Mouse (Mus musculus) left cerebral cortex, postnatal 25 days (tissue): ENCODE results near the gene Rab8b. TPM values are rescaled to one million over a fixed set of nuclear protein-coding genes. Genes with fewer than 3 reads are reported as not detected.
A peak's percentile ranks its signal among the peaks of the same experiment; 100 is the strongest.
"Not testable (repeated sequence)": the region's sequence is repeated elsewhere in the genome, so short reads cannot be mapped to it uniquely, and the experiment has no call there.

Source experiments
- DNase-seq, 2 experiments: peaks; one replicate each; pipeline ENCODE4 v3.0.0; 2022; ENCODE audit warnings: low spot score in 2 of 2, mixed read lengths in 1 of 2
- intact Hi-C: fragments of 180-260 bp; cut with DNase I; formaldehyde crosslinking; loops from one replicate; pipeline ENCODE4 v1.15.1; 2025
- total RNA-seq, 2 experiments: library from RNA; stranded (reverse); gene quantifications; 2 replicates each; pipeline ENCODE4 v1.2.3; 2021

Rab8b gene
- total RNA-seq, 2 experiments from 2014 or later = 27.2 to 31.0 TPM

DNA sequence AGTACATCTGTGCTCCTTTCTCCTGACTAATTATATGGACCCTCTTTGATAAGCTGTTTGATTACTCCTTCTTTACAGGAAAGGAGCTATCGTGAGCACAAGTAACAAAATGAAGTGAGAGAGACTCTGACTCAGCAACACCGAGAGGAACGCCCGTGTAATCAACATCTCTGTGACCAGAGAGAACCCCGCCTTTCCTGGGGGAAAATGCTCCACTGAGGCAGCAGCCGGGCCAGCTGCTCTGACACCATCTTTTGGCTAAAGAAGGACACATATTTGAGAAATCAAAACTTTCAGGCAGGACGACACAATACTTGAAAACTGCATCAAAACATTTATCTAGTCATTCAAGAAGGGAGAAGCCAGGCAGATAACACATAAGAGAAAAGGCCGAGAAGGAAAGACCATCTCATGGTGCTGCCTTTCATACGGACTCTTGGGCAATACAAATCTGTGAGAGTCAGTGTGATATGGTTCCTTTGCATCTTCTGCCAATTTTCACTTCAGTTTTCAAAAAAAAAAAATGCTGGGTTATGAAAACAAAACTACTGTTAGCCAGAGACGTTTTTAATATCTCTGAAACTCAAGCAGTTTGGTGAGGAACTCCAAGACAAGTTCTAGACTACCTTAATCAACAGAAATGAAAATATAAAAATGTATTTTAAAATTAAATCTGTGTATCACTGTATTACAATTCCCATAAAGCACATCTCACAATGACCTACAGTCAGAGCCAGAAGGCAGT lies 24.3 kb downstream of the Rab8b start:
- DNase-seq = no peak
- intact Hi-C loops = no loop called here

DNA sequence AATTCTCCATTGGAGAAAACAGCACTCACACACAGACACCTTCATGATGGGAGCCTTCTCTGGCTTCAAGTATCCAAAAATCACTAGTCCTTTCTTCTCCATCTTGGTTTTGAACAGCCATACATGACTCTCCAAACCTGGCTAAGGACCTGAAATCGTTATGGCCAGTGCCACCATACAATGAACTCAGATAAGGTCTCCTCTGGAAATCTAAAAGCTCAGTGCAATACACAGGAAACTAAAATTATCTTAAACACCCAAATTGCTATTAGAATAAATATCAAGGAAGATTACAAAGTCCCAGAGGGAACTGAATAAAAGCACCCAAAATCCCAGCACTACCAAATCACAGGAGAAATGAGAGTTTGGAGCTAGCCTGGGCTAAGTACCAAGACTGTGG lies 25.1 kb downstream of the Rab8b start:
- intact Hi-C loops = no loop called here
- no peak for DNase-seq

DNA sequence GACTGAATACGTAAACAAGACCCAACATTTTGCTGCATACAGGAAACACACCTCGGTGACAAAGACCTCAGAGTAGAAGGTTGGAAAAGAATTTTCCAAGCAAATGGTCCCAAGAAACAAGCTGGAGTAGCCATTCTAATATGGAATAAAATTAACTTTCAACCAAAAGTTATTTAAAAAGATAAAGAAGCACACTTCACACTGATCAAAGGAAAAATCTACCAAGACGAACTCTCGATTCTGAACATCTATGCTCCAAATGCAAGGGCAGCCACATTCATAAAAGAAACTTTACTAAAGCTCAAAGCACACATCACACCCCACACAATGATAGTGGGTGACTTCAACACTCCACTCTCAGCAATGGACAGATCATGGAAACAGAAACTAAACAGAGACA lies 27.0 kb downstream of the Rab8b start:
- DNase-seq, intact Hi-C loops: not testable (repeated sequence)

DNA sequence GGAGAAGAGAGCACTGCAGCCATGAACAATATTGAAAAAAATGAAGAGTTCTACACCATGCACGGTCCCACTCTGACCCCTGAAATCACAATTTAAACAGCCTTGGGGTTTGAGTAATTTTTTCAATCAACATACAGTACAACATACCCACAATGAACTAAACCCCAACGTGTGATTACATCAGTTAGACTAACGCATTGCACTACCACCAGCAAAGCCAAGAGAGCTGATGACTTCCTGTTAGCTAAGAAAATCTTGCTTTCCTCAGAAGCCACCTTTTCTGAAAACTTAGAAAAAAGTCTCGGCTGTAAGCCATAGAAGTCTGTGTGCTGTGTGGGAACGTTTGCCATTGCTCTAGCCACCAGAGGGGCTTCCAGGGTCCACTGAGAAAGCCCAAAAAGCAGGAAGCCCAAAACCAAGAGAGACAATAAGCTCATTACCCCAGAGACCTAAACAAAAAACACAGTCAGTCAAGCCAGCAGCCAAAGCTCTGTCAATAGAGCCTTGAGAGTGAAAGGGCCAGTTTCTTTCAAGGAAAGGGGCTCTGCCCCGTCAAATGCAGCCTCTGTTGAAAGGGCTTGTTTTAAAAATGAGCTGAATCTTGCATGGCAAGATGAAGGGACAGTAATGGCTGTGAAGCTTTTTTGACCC lies 31.4 kb downstream of the Rab8b start:
- no peak for DNase-seq
- intact Hi-C loops = no loop called here

DNA sequence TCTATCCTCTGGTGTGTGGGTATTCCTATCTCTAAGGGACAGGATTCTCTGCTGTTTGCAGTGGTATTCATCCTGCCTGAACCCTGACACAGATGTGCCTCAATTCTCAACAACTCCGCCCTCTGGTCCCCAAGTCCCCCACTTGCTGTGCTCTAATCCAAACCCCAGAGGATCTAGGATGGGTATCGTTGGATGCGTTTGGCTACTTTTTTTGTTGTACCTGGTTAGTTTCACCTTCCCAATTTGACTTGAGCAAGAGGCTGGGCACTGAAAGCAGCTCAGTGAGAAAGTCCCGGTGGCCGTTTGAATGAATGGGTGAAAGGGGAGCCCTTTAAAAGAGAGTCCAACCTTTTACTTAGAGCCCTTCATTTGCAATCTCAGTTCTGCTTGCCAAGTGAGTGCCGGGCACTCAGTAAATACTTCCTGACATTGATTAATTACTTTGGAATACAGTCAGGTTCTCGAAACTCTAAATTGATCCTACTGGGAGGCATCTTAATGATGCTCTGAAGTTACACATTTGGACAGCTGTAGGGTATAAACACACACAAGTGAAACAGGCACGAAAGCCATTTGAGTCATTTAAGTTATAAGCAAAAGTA lies 32.1 kb downstream of the Rab8b start:
- intact Hi-C loops = no loop called here
- no peak for DNase-seq

DNA sequence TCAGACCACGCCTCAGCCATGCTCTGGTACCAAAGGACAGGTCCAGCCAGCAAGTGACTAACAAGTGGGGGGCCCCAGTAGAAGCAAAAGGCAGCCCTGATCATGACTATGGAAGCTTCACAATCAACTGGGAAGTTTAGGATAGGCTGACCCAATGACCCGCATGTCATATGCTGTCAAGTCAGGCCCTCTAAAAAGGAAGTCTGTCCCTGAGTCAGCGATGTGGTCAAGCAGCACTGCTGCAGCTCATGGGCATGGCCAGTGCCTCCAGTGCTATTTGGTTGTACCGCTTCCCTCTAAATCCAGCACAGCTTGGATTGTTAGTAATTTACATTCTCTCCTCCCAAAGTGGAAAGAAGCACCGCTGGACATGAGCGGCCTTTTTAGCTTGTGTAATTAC lies 32.7 kb downstream of the Rab8b start:
- peak in 1 of 2 experiments; percentile 31 for DNase-seq
- intact Hi-C loops = no loop called here

DNA sequence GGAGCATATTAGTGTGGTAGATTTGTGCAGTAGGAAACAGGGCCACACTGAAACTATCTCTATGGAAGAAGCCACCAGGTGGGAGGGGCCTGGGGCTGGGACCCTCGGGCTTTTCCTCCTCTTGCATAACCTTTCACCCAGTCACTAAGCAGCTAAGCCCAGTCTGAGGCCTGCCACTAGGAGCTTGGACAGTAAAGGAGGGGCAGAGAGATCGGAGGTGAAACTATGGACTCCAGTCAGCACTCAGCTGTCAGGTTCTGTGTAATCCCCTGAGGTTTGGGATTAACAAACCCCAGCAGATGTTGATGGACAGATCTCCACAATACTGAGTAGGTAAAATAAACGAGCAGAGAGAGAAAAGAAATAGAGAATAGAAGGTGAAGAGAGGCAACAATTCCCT lies 33.1 kb downstream of the Rab8b start:
- intact Hi-C loops = no loop called here
- no peak for DNase-seq

DNA sequence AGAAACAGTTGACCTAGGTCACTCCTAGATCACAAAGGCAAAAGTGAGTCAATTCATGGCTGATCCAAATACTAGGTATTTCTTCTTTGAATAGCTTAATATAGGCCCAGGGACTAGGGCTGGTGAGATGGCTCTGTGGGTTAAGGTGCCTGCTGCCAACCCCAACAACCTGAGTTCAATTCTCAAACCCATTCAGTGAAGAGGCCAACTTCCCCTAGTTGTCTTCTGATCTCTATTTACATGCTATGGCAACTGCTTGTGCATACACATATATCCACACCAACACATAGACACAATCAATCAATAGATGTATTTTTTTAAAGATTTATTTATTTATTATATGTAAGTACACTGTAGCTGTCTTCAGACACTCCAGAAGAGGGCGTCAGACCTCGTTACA lies 34.9 kb downstream of the Rab8b start:
- no peak for DNase-seq
- intact Hi-C loops = no loop called here

DNA sequence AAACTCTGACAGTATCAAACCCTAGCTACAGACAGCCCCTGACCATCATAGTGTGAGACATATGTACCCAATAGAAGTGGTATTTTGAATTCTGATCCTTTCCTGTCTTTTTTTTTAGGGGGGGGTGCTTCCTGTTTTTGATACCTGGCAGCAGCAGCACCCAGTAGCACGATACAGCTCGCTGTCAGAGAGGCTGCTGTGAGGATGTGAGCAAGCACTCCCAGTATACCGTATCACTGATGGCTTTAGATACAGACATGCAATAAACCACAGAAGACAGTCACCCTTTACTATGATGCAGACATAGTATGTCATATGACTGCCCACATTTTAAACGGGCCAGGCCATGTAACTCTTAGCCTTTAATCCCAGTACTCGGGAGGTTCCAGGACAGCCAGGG lies 36.0 kb downstream of the Rab8b start:
- no peak for DNase-seq
- intact Hi-C loops = no loop called here

DNA sequence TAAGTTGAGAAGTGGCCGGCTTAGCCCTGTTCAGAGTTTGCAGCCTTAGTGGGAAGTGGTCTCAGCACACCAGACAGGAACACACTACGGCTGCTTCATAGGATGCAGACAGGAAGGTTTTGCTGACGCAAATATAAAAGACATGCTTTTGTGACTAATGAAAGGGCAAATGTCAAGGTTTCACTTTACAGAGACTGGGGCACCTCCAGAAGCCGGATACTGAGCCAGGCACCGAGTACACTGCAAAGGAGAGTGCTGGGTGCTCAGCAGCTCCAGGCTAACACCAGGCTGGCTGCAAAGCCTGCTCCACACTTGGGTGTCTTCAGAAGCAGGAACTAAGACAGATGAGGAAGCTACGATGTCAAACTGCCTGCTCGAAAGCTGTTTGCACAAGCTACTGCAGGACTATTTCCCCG lies 37.1 kb downstream of the Rab8b start:
- intact Hi-C loops = no loop called here
- no peak for DNase-seq

DNA sequence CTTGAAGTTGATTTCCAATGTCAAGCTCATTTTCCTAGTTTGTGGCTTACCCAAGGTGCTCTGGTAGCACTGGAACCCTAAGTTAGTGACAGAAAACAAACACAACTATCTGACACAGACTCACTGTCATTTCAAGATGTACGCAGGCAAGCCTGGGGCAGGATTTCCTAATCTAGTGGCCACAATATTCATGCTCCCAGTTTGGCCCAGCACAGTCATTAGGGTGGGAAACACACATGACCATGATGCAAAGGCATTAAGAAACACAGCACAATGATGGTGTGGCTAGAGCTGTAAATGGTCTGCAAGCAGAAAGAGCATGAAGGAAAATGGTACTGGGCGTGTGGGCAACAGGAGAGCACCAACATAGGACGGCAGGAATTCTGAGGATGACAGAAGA lies 37.6 kb downstream of the Rab8b start:
- no peak for DNase-seq
- intact Hi-C loops = no loop called here

DNA sequence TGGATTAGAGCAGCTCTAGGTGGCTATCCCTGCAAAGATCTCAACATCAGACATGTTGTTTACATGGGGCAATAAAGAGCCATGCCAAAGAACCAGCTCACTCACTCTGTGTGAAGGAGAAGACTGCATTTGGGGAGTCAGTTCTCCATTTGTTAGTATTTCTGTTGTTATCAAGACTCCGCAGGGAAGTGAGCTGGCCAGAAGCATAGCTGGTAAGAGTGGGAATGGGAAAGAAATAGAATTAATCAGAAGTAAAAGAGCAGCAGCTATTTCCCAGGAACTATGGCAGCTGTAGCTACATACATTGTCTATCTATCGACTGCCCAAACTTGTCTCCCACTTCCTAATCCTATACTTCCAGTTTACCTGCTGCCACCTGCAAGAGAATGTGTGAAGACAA lies 38.7 kb downstream of the Rab8b start:
- intact Hi-C loops = no loop called here
- no peak for DNase-seq

DNA sequence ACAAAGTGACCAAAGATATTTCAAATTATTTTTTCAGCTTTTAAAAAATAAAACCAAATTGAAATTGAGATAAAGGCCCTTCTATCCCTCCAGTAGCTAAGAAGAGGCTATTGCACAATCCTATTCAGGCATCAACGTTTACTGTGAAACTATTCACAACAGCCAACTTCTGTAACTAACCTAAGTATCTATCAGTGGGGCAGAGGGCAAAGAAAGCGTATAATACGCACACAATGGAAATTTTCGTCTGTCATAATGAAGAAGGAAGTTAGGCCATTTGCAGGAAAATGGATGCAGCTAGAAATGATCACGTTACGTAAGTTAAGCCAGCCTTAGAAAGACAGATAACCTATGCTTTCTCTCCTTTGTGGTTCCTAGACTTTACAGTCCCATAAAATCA lies 40.0 kb downstream of the Rab8b start:
- DNase-seq = no peak
- intact Hi-C loops = loop anchor here (5.0 kb wide), 1 partner anchor 38 kb away; the partner anchor contains the start of gene Rab8b

DNA sequence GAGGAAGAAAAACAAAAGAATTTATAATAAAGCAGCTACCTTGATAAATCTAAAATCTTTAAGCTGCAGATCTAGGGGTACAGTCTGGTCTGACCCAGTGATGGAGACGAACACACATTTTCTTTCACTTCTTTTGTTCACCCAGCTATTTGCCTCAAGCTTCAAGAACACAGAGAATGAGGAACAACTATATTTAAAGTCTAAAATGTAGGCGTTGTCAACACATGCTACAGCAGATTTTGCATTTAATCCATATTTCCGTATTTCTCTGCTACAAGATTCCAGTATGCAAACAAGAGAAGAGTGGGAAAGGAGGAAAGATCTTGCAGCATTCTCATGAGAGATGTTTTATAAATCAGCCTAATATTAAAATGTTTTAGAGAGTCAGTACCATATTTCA lies 40.6 kb downstream of the Rab8b start:
- intact Hi-C loops = loop anchor here (5.0 kb wide), 1 partner anchor 38 kb away; the partner anchor contains the start of gene Rab8b
- DNase-seq = peak in 1 of 2 experiments; percentile 55

DNA sequence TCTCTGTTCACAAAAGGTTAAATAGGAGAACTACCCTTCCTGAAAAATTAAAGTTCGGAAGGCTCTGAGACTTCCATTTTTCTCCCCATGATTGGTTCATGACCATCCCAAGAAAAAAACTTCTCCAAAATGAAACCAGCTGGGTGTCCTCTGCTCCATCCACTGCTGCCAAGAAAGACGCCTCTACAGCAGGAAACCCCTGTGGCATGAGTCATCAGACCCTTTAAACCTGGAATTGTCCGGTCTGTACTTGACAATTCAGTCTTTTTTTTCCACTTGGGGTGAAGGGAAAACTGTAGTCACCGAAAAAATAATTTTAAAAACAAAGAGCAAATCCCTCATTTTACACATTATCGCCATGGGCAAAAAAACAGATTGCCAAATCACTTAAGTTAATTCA lies 42.9 kb downstream of the Rab8b start:
- intact Hi-C loops = loop anchor here (5.0 kb wide), 1 partner anchor 41 kb away; the partner anchor contains the start of gene Rab8b
- DNase-seq = no peak

DNA sequence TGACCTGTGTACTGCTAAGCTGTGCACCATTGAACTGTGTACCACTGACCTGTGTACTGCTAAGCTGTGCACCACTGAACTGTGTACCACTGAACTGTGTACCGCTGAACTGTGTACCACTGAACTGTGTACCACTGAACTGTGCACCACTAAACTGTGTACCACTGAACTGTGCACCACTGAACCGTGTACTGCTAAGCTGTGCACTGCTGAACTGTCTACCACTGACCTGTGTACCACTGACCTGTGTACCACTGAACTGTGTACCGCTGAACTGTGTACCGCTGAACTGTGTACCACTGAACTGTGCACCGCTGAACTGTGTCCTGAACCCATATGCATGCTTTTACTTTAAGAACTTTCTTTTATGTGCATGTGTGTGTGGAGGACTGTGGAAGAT lies 45.2 kb downstream of the Rab8b start:
- intact Hi-C loops = no loop called here

DNA sequence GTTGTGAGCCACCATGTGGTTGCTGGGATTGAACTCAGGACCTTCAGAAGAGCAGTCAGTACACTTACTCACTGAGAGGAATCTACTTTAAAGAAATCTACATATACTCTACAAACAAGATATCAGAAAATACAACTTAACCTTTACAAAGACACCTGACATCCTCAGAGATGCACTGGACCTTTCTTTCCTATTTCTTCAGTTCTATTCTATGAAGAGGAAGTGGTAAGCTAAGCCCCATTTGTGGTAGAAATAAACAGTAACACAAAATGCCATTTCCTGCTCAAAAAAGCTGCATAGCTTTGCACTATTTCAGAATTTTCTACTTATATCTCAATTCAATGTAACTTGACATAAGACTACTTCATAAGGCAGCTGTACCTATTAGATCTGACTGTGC lies 46.0 kb downstream of the Rab8b start:
- DNase-seq = no peak
- intact Hi-C loops = no loop called here

More for the DNA sequence above, 45.2 kb downstream of the Rab8b start:
- no peak for DNase-seq

DNA sequence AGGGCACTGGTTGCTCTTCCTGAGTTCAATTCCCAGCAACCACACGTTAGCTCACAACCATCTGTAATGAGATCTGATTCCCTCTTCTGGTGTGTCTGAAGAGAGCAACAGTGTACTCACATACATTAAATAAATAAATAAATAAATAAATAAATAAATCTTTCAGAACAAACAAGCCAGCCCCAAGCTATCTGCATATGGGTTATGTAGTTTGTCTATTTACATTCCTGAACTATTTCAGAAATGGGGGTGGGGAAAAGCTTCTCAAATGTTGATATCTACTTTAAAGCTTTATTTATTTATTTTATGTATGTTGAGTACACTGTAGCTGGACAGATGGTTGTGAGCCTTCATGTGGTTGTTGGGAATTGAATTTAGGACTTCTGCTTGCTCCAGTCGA lies 46.5 kb downstream of the Rab8b start:
- intact Hi-C loops, DNase-seq: not testable (repeated sequence)

DNA sequence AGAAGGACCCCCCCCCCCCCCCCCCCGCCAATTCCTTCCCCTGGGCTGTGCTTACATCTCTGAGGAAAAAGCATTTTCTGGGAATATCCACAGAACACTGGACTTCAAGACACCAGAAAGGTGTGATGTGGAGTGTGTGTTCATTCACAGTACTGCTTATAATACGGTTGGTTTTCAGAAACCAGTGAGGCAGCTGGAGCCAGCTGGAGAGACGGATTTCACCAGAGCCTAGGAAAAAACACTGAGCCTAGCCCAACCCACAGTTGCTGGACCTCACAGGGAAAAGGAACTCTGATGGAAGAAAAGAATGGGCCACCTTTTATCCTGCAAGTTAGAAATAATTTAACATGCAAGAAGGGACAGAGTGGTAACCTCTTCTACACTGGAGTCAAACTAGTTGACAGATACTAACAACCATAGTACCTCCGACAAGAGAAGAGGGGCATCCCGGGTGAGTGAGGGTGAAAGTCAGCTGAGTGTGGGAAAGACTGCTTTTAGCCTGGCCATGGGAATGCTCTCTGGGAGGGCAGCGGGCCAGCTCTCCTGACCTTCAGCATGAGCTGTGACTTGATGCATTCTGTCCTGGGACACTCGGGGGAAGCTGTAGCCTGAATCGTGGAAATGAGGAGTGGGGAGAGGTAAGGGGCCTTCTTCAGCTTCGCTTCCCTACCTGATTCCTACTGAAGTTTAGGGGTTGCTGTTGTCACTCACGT lies 47.3 kb downstream of the Rab8b start:
- no peak for DNase-seq
- intact Hi-C loops = no loop called here

DNA sequence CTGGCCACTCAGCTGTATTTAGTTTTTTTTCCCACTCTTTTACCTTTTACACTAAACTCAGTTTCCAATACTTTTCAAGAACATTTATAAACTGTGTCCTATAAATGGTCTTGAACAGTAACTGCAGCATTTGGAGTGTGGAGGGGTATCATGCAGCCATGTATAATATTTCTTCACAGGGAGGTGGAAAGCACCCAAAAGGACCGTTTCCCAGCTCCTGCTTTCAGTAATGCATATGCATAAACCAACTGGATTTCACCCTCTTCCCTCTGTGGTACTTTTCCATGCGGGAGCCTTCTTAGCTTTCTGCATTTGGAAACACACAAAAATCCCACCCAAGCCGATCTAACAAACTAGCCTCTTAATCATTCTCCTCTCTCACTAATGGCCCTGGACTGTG lies 54.8 kb downstream of the Rab8b start:
- peak in 1 of 2 experiments; percentile 79 for DNase-seq
- intact Hi-C loops = loop anchor here (5.0 kb wide), 1 partner anchor 73 kb away; no protein-coding TSS in a partner anchor
